Mouse (Mus musculus): ENCODE measurements around the gene Zfp408. TPM values are rescaled to one million over a fixed set of nuclear protein-coding genes. Genes with fewer than 3 reads are reported as not detected.

The Zfp408 gene
- polyA plus RNA-seq, 1 experiment from 2014 or later, result 11.2 TPM

DNA sequence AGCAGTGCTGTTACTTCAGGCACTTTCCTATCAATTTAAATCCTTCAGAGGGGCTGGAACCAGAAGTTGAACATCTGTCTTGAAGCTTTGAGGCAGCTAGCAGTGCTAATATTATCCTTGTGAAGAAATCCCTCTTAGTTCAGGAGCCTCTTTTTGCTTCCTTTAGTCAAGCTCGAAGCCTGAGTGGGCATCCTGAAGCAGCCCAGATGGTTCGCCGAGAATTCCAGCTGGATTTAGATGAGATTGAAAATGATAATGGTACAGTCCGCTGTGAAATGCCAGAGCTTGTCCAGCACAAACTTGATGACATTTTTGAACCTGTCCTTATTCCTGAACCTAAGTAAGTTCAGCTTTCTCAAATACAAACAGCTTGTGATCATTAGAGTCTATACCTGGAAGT, 49.1 kb downstream of the Zfp408 start:
- Histone ChIP-seq H3K27me3 (ENCODE audit: control insufficient read depth, insufficient read depth, low read depth, low read length) (no peaks in the 10 kb centered on the region), H3K4me3 (ENCODE audit: low read depth, low read length) (no peak overlapping the region), H3K9me3 (replicated peaks; ENCODE audit: control insufficient read depth, low read length, poor library complexity, severe bottlenecking) (no peaks in the 10 kb centered on the region), H3K36me3 (ENCODE audit: control insufficient read depth, insufficient read depth, low read length) (peaks cover 44% of the 10 kb centered on the region), H3K27ac (ENCODE audit: low read length) (no peak overlapping the region), H3K4me1 (ENCODE audit: control insufficient read depth, insufficient read depth, low read length) (no peaks in the 10 kb centered on the region), H3K4me2 (ENCODE audit: low read length) (no peak overlapping the region), H3K9ac (ENCODE audit: low read depth, low read length) (no peak overlapping the region)
- 96% methylated on average over 4 of the region's 4 CpGs for WGBS
- no peak for ATAC-seq

Other genes with a start within 250 kb of the Zfp408 start
- 173 and 178 TPM in 2 replicates for gene 1110051M20Rik, start 205.1 kb downstream of the Zfp408 start, polyA plus RNA-seq (2015; fragmentation: Nextera tagmentation; extraction: Ambion mirVana)
- 3.6 and 5.0 TPM in 2 replicates for gene Lrp4, start 192.3 kb downstream of the Zfp408 start, polyA plus RNA-seq (2015; fragmentation: Nextera tagmentation; extraction: Ambion mirVana)
- gene Ckap5, start 123.0 kb downstream of the Zfp408 start, polyA plus RNA-seq (2015; fragmentation: Nextera tagmentation; extraction: Ambion mirVana), result 99.7 and 110 TPM in 2 replicates
- 0.20 and 0.22 TPM in 2 replicates for gene F2, start 13.4 kb downstream of the Zfp408 start, polyA plus RNA-seq (2015; fragmentation: Nextera tagmentation; extraction: Ambion mirVana)
- 95.9 and 97.1 TPM in 2 replicates for gene Arhgap1, start 69 bp upstream of the Zfp408 start, polyA plus RNA-seq (2015; fragmentation: Nextera tagmentation; extraction: Ambion mirVana)
- 36.2 and 40.2 TPM in 2 replicates for gene Atg13, start 60.8 kb upstream of the Zfp408 start, polyA plus RNA-seq (2015; fragmentation: Nextera tagmentation; extraction: Ambion mirVana)
- gene Harbi1, start 61.1 kb upstream of the Zfp408 start, polyA plus RNA-seq (2015; fragmentation: Nextera tagmentation; extraction: Ambion mirVana), result 21.2 and 21.7 TPM in 2 replicates
- gene Ambra1, start 80.3 kb upstream of the Zfp408 start, polyA plus RNA-seq (2015; fragmentation: Nextera tagmentation; extraction: Ambion mirVana), result 27.6 and 28.3 TPM in 2 replicates

Data from midbrain, embryonic 16.5 days (tissue).